Mouse (Mus musculus): ENCODE results near the gene Prkd1. TPM values are rescaled to one million over a fixed set of nuclear protein-coding genes. Genes with fewer than 3 reads are reported as not detected.

Gene Prkd1
- polyA plus RNA-seq, 1 experiment = 3.4 TPM

GRCm38 (mm10) chr12:50499796-50500504 is 148.9 kb downstream of the Prkd1 start:
- DNase-seq = no peak
- Histone ChIP-seq H3K36me3 (ENCODE audit: control insufficient read depth, insufficient read depth, low read length) (no peaks in the 10 kb centered on the region), H3K27ac (ENCODE audit: insufficient read depth, low read depth, low read length) (no peak overlapping the region), H3K27me3 (replicated peaks; ENCODE audit: control insufficient read depth, insufficient read depth, low read length) (no peaks in the 10 kb centered on the region), H3K4me3 (ENCODE audit: insufficient read depth, low read depth, low read length) (no peak overlapping the region), H3K4me1 (ENCODE audit: control insufficient read depth, insufficient read depth, low read length) (no peaks in the 10 kb centered on the region)
- WGBS = 72% methylated on average over 3 of the region's 3 CpGs
- no peak for TF ChIP-seq POLR2A (IDR thresholded peaks at IDR 0.05; ENCODE audit: low read depth, low read length)
- TF ChIP-seq CTCF (conservative IDR thresholded peaks at IDR 0.05; ENCODE audit: insufficient read depth, insufficient read length, low read depth, low read length) = no peak

- no peak for TF ChIP-seq POLR2A (IDR thresholded peaks at IDR 0.05; ENCODE audit: low read depth, low read length)
- TF ChIP-seq CTCF (conservative IDR thresholded peaks at IDR 0.05; ENCODE audit: insufficient read depth, insufficient read length, low read depth, low read length) = no peak
- H3K36me3 ChIP-seq (ENCODE audit: control insufficient read depth, insufficient read depth, low read length) = no peaks in the 10 kb centered on the region
- WGBS = 47% methylated on average over 3 of the region's 3 CpGs
- DNase-seq = peak; percentile 43
- no peaks in the 10 kb centered on the region for H3K27me3 ChIP-seq (replicated peaks; ENCODE audit: control insufficient read depth, insufficient read depth, low read length)
- H3K4me1 ChIP-seq (ENCODE audit: control insufficient read depth, insufficient read depth, low read length) = no peaks in the 10 kb centered on the region
- H3K27ac ChIP-seq (ENCODE audit: insufficient read depth, low read depth, low read length) = no peak overlapping the region
- H3K4me3 ChIP-seq (ENCODE audit: insufficient read depth, low read depth, low read length) = no peak overlapping the region
These were observed 152.9 kb downstream of the Prkd1 start for GRCm38 (mm10) chr12:50496006-50496405.

GRCm38 (mm10) chr12:50479784-50480183 is 169.1 kb downstream of the Prkd1 start:
- no peak overlapping the region for H3K4me3 ChIP-seq (ENCODE audit: insufficient read depth, low read depth, low read length)
- DNase-seq = no peak

GRCm38 (mm10) chr12:50457151-50457550 is 191.7 kb downstream of the Prkd1 start:
- Histone ChIP-seq H3K36me3 (ENCODE audit: control insufficient read depth, insufficient read depth, low read length) (no peaks in the 10 kb centered on the region), H3K27me3 (replicated peaks; ENCODE audit: control insufficient read depth, insufficient read depth, low read length) (no peaks in the 10 kb centered on the region), H3K4me1 (ENCODE audit: control insufficient read depth, insufficient read depth, low read length) (no peaks in the 10 kb centered on the region), H3K27ac (ENCODE audit: insufficient read depth, low read depth, low read length) (no peak overlapping the region), H3K4me3 (ENCODE audit: insufficient read depth, low read depth, low read length) (no peak overlapping the region)
- TF ChIP-seq CTCF (conservative IDR thresholded peaks at IDR 0.05; ENCODE audit: insufficient read depth, insufficient read length, low read depth, low read length) = no peak
- TF ChIP-seq POLR2A (IDR thresholded peaks at IDR 0.05; ENCODE audit: low read depth, low read length) = no peak
- DNase-seq = no peak
- 67% methylated on average over 3 of the region's 3 CpGs for WGBS

More at GRCm38 (mm10) chr12:50479784-50480183, 169.1 kb downstream of the Prkd1 start:
- no peaks in the 10 kb centered on the region for H3K4me1 ChIP-seq (ENCODE audit: control insufficient read depth, insufficient read depth, low read length)
- H3K27ac ChIP-seq (ENCODE audit: insufficient read depth, low read depth, low read length) = no peak overlapping the region
- TF ChIP-seq CTCF (conservative IDR thresholded peaks at IDR 0.05; ENCODE audit: insufficient read depth, insufficient read length, low read depth, low read length) (no peak), POLR2A (IDR thresholded peaks at IDR 0.05; ENCODE audit: low read depth, low read length) (no peak)
- no peaks in the 10 kb centered on the region for H3K36me3 ChIP-seq (ENCODE audit: control insufficient read depth, insufficient read depth, low read length)
- WGBS = 88% methylated on average over 7 of the region's 7 CpGs
- no peaks in the 10 kb centered on the region for H3K27me3 ChIP-seq (replicated peaks; ENCODE audit: control insufficient read depth, insufficient read depth, low read length)

GRCm38 (mm10) chr12:50451761-50452160 is 197.1 kb downstream of the Prkd1 start:
- no peak overlapping the region for H3K27ac ChIP-seq (ENCODE audit: insufficient read depth, low read depth, low read length)
- DNase-seq = no peak
- H3K4me3 ChIP-seq (ENCODE audit: insufficient read depth, low read depth, low read length) = no peak overlapping the region
- no peaks in the 10 kb centered on the region for H3K27me3 ChIP-seq (replicated peaks; ENCODE audit: control insufficient read depth, insufficient read depth, low read length)
- 93% methylated on average over 3 of the region's 3 CpGs for WGBS
- TF ChIP-seq CTCF (conservative IDR thresholded peaks at IDR 0.05; ENCODE audit: insufficient read depth, insufficient read length, low read depth, low read length) (no peak), POLR2A (IDR thresholded peaks at IDR 0.05; ENCODE audit: low read depth, low read length) (no peak)
- no peaks in the 10 kb centered on the region for H3K4me1 ChIP-seq (ENCODE audit: control insufficient read depth, insufficient read depth, low read length)
- no peaks in the 10 kb centered on the region for H3K36me3 ChIP-seq (ENCODE audit: control insufficient read depth, insufficient read depth, low read length)

- Histone ChIP-seq H3K27me3 (replicated peaks; ENCODE audit: control insufficient read depth, insufficient read depth, low read length) (no peaks in the 10 kb centered on the region; the same call in 1 of the 2 replicates), H3K36me3 (ENCODE audit: control insufficient read depth, insufficient read depth, low read length) (no peaks in the 10 kb centered on the region), H3K4me1 (ENCODE audit: control insufficient read depth, insufficient read depth, low read length) (no peaks in the 10 kb centered on the region), H3K4me3 (ENCODE audit: insufficient read depth, low read depth, low read length) (no peak overlapping the region), H3K27ac (ENCODE audit: insufficient read depth, low read depth, low read length) (no peak overlapping the region)
- DNase-seq = no peak
- 78% methylated on average over 6 of the region's 6 CpGs for WGBS
- TF ChIP-seq CTCF (conservative IDR thresholded peaks at IDR 0.05; ENCODE audit: insufficient read depth, insufficient read length, low read depth, low read length) (no peak), POLR2A (IDR thresholded peaks at IDR 0.05; ENCODE audit: low read depth, low read length) (no peak)
These were observed 212.2 kb downstream of the Prkd1 start for GRCm38 (mm10) chr12:50436660-50437059.

- Histone ChIP-seq H3K4me1 (ENCODE audit: control insufficient read depth, insufficient read depth, low read length) (no peaks in the 10 kb centered on the region), H3K27ac (ENCODE audit: insufficient read depth, low read depth, low read length) (no peak overlapping the region), H3K4me3 (ENCODE audit: insufficient read depth, low read depth, low read length) (no peak overlapping the region), H3K36me3 (ENCODE audit: control insufficient read depth, insufficient read depth, low read length) (no peaks in the 10 kb centered on the region), H3K27me3 (replicated peaks; ENCODE audit: control insufficient read depth, insufficient read depth, low read length) (no peaks in the 10 kb centered on the region)
- 74% methylated on average over 5 of the region's 5 CpGs for WGBS
- DNase-seq = no peak
- TF ChIP-seq POLR2A (IDR thresholded peaks at IDR 0.05; ENCODE audit: low read depth, low read length) (no peak), CTCF (conservative IDR thresholded peaks at IDR 0.05; ENCODE audit: insufficient read depth, insufficient read length, low read depth, low read length) (no peak)
These were observed 218.7 kb downstream of the Prkd1 start for GRCm38 (mm10) chr12:50430129-50430703.

Data from kidney, adult 2 months (tissue).